Comparison of ENCODE assay signal across 7 mouse cellular contexts in genomic region chr17:33684671-33685231, GRCm38 (mm10). TPM values are rescaled to one million over a fixed set of nuclear protein-coding genes. Genes with fewer than 3 reads are reported as not detected.
DNase-seq lines count a peak whose midpoint lies in the region; ATAC-seq and TF ChIP-seq lines count a peak whose summit lies in the region.

No protein-coding gene starts in this region.

- peak overlapping the region; percentile 67 for H3K4me2 ChIP-seq in intestine, embryonic 14.5 days (ENCODE audit: low read length)

- no peaks in the 10 kb centered on the region for H3K9me3 ChIP-seq in intestine, embryonic 14.5 days (ENCODE audit: control insufficient read depth, low read length)

- peak overlapping the region; percentile 91 for H3K27ac ChIP-seq in intestine, embryonic 14.5 days (ENCODE audit: low read depth)
- peak overlapping the region; percentile 78 for H3K27ac ChIP-seq in small intestine, adult 2 months (ENCODE audit: insufficient read depth, low read depth, low read length)

- peaks cover 9% of the 10 kb centered on the region; the same call in 1 of the 2 replicates for H3K36me3 ChIP-seq in intestine, embryonic 14.5 days (ENCODE audit: control insufficient read depth, insufficient read depth, low read length)
- H3K36me3 ChIP-seq in small intestine, adult 2 months (ENCODE audit: control insufficient read depth, insufficient read depth, low read length) = peaks cover 2% of the 10 kb centered on the region; the same call in 1 of the 2 replicates

- ATAC-seq in intestine, embryonic 14.5 days (replicated peaks; ENCODE audit: low FRiP score, low TSS enrichment, low read depth) = peak; percentile 79
- ATAC-seq in megakaryocyte-erythroid progenitor cell, adult 5-6 weeks (replicated peaks; ENCODE audit: low FRiP score, low TSS enrichment, poor library complexity, severe bottlenecking) = peak; percentile 78

- peak; percentile 64 for DNase-seq in adipocyte (ENCODE audit: low spot score)
- DNase-seq in cerebellum, postnatal 4 days (ENCODE audit: low spot score in 2 of 2) = peak; percentile 50 to 77
- peak; percentile 36 to 38 for DNase-seq in gastrocnemius, adult 8-10 months (ENCODE audit: low spot score in 2 of 2)
- DNase-seq in intestine, embryonic 14.5 days (ENCODE audit: low spot score) = peak; percentile 83
- peak; percentile 80 to 82 for DNase-seq in left cerebral cortex, postnatal 14 days (ENCODE audit: low spot score in 2 of 2)

- peak overlapping the region; percentile 93 for H3K4me3 ChIP-seq in intestine, embryonic 14.5 days (ENCODE audit: low read depth, low read length)
- peak overlapping the region; percentile 84 for H3K4me3 ChIP-seq in small intestine, adult 2 months (ENCODE audit: low read depth, low read length)

- H3K9ac ChIP-seq in intestine, embryonic 14.5 days (ENCODE audit: low read length) = peak overlapping the region; percentile 93

- peak; percentile 29; the same call in 1 of the 2 replicates for TF ChIP-seq CTCF in small intestine, adult 2 months (IDR thresholded peaks at IDR 0.05; ENCODE audit: extremely low read depth, insufficient read length, insufficient replicate concordance, low read depth, low read length)

- WGBS in intestine, embryonic 14.5 days = under 1% methylated on average over 40 of the region's 44 CpGs
- 0% methylated on average over 44 of the region's 44 CpGs for WGBS in small intestine, adult 2 months

- TF ChIP-seq POLR2A in small intestine, adult 2 months (IDR thresholded peaks at IDR 0.05; ENCODE audit: low read depth, low read length) = no peak

- intact Hi-C loops in left cerebral cortex, postnatal 14 days (cut with DNase I) = no loop called here

- H3K4me1 ChIP-seq in intestine, embryonic 14.5 days (replicated peaks; ENCODE audit: control insufficient read depth, insufficient read depth, low read length) = peaks cover 21% of the 10 kb centered on the region
- peaks cover 12% of the 10 kb centered on the region; the same call in 1 of the 2 replicates for H3K4me1 ChIP-seq in small intestine, adult 2 months (ENCODE audit: control insufficient read depth, insufficient read depth, insufficient read length, low read length)

- no peaks in the 10 kb centered on the region for H3K27me3 ChIP-seq in intestine, embryonic 14.5 days (replicated peaks; ENCODE audit: control insufficient read depth, insufficient read depth, low read length)
- no peaks in the 10 kb centered on the region for H3K27me3 ChIP-seq in small intestine, adult 2 months (ENCODE audit: control insufficient read depth, insufficient read depth, low read length)

RNA-seq across cellular contexts. Expression of gene Hnrnpm, which starts 1.9 kb away (rescaled TPM):
- total RNA-seq in gastrocnemius, adult 8-10 months (2022) = 10 to 100 TPM; 37.6 to 69.2 (median 57.2) TPM
- 309 and 366 TPM in 2 replicates for polyA plus RNA-seq in intestine, embryonic 14.5 days (2014; fragmentation: Nextera tagmentation; extraction: Ambion mirVana)
- total RNA-seq in left cerebral cortex, postnatal 14 days (2021) = 100 to 1,000 TPM; 109 to 116 TPM
- total RNA-seq in megakaryocyte-erythroid progenitor cell, adult 5-6 weeks (2014; fragmentation: Nextera tagmentation) = 579 and 611 TPM in 2 replicates
- 338 and 437 TPM in 2 replicates for total RNA-seq in megakaryocyte-erythroid progenitor cell, adult 5-6 weeks (2017)
- polyA plus RNA-seq in small intestine, adult 2 months (2012; rRNA removed) = 54.5 and 91.7 TPM in 2 replicates

RNA-seq across cellular contexts. Expression of gene March2, which starts 33.7 kb away (rescaled TPM):
- total RNA-seq in gastrocnemius, adult 8-10 months (2022) = 100 to 1,000 TPM in 1 of 4 experiments, 10 to 100 TPM in 3; 90.1 to 113 (median 96.7) TPM
- polyA plus RNA-seq in intestine, embryonic 14.5 days (2014; fragmentation: Nextera tagmentation; extraction: Ambion mirVana) = 47.0 and 47.2 TPM in 2 replicates
- 10 to 100 TPM; 83.5 to 84.8 TPM for total RNA-seq in left cerebral cortex, postnatal 14 days (2021)
- 53.7 and 55.5 TPM in 2 replicates for total RNA-seq in megakaryocyte-erythroid progenitor cell, adult 5-6 weeks (2014; fragmentation: Nextera tagmentation)
- 33.4 and 48.1 TPM in 2 replicates for total RNA-seq in megakaryocyte-erythroid progenitor cell, adult 5-6 weeks (2017)
- 43.7 and 60.9 TPM in 2 replicates for polyA plus RNA-seq in small intestine, adult 2 months (2012; rRNA removed)

RNA-seq across cellular contexts. Expression of gene Pram1, which starts 46.9 kb away (rescaled TPM):
- under 1 TPM in 2 of 4 experiments, not detected in 2; 0.15 to 0.24 TPM for total RNA-seq in gastrocnemius, adult 8-10 months (2022)
- polyA plus RNA-seq in intestine, embryonic 14.5 days (2014; fragmentation: Nextera tagmentation; extraction: Ambion mirVana) = 0.39 and 0.97 TPM in 2 replicates
- under 1 TPM in 1 of 2 experiments, not detected in 1; 0.55 TPM for total RNA-seq in left cerebral cortex, postnatal 14 days (2021)
- total RNA-seq in megakaryocyte-erythroid progenitor cell, adult 5-6 weeks (2014; fragmentation: Nextera tagmentation) = 0.72 TPM in 1 of 2 replicates, not detected in the other
- total RNA-seq in megakaryocyte-erythroid progenitor cell, adult 5-6 weeks (2017) = not detected in 2 replicates
- 0.60 and 1.3 TPM in 2 replicates for polyA plus RNA-seq in small intestine, adult 2 months (2012; rRNA removed)

RNA-seq across cellular contexts. Expression of gene Zfp414, which starts 55.9 kb away (rescaled TPM):
- total RNA-seq in gastrocnemius, adult 8-10 months (2022) = 1 to 10 TPM; 4.7 to 8.6 (median 6.3) TPM
- polyA plus RNA-seq in intestine, embryonic 14.5 days (2014; fragmentation: Nextera tagmentation; extraction: Ambion mirVana) = 72.6 and 81.8 TPM in 2 replicates
- 10 to 100 TPM; 44.4 to 45.7 TPM for total RNA-seq in left cerebral cortex, postnatal 14 days (2021)
- 34.3 and 57.7 TPM in 2 replicates for total RNA-seq in megakaryocyte-erythroid progenitor cell, adult 5-6 weeks (2014; fragmentation: Nextera tagmentation)
- 10.7 and 13.5 TPM in 2 replicates for total RNA-seq in megakaryocyte-erythroid progenitor cell, adult 5-6 weeks (2017)
- polyA plus RNA-seq in small intestine, adult 2 months (2012; rRNA removed) = 20.0 and 33.1 TPM in 2 replicates

Comparison
In these comparisons a context has a peak if more than half of its experiments do, and no peak if none do; other contexts are left out.
1. Peak in every context shown above with its lines: DNase-seq, ATAC-seq, H3K4me3 ChIP-seq and H3K27ac ChIP-seq.